Mouse (Mus musculus): ENCODE measurements around the gene Hnrnph3. TPM values are rescaled to one million over a fixed set of nuclear protein-coding genes. Genes with fewer than 3 reads are reported as not detected.

Gene Hnrnph3
- polyA plus RNA-seq, 1 experiment from 2014 or later, result 42.8 TPM

DNA sequence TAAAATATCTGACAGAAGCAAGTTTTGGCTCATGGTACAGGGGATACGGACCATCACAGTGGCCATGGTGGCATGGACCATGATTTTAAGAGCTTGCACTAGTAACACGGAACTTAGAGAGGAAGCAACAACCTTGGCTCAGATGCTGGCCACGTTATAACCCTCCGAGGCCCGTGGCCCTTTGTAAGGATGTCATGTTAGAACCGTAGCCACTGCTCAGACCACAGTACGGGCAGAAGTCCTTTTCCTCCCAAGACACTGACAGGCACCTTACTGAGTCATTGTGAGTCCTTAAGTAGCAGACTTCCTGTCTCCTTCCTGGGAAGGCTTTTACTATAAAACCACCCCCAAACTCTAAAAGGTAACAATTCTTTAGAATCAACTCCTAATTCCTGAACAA, 27.2 kb upstream of the Hnrnph3 start:
- Histone ChIP-seq H3K9ac (ENCODE audit: low read length) (no peak overlapping the region), H3K4me1 (ENCODE audit: control insufficient read depth in 2 of 2, insufficient read depth in 2 of 2, low read length in 2 of 2) (peaks cover 3 to 4% of the 10 kb centered on the region in 2 experiments; a peak in 2 of 4 replicates), H3K27ac (replicated peaks in 1 of 2; ENCODE audit: control insufficient read depth in 1 of 2, insufficient read depth in 1 of 2, low read depth in 2 of 2, low read length in 2 of 2) (no peak overlapping the region), H3K4me2 (ENCODE audit: low read length) (no peak overlapping the region), H3K36me3 (ENCODE audit: control insufficient read depth, insufficient read depth, low read length) (no peaks in the 10 kb centered on the region), H3K9me3 (ENCODE audit: control insufficient read depth, low read length) (no peaks in the 10 kb centered on the region), H3K27me3 (ENCODE audit: control insufficient read depth, insufficient read depth, low read length) (no peaks in the 10 kb centered on the region), H3K4me3 (ENCODE audit: control insufficient read depth in 1 of 2, insufficient read depth in 1 of 2, low read depth in 1 of 2, low read length in 2 of 2) (no peak overlapping the region)
- WGBS, result 70% methylated on average over 7 of the region's 7 CpGs
- no peak for ATAC-seq (ENCODE audit: insufficient number of reproducible peaks, insufficient read depth, low FRiP score, low read depth)

DNA sequence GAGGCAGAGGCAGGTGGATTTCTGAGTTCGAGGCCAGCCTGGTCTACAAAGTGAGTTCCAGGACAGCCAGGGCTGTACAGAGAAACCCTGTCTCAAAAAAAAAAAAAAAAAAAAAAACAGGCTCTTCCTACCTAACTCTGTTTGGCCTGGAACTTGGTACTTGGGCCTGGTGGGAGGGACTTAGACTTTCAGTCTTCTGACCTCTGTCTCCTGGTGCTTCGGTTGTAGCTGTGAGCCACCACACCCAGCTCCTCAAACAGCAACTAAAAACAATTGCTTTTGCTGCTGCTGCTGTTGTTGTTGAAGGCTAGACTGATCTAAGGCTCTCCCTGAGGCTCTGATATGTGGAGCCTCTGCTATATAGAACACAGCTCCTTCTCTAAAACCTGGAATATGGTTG, 25.1 kb upstream of the Hnrnph3 start:
- WGBS, result 65% methylated on average over 1 of the region's 2 CpGs

DNA sequence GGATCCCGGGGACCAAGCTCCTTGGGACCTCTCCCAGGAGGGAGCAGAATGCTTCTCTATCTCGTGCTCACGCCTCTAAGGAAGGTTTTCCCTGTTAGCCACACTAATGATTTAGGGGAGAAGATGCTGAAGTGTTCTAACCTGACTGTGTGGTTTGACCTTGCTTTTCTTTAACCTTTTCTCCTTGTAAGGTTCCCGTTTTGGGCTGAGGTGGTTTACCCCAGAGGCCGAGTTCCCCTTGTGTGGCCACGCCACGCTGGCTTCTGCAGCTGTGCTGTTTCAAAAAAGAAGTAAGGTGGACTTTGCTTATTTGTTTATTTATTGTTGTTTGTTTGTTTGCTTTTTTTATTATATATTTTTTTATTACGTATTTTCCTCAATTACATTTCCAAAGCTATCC, 23.7 kb upstream of the Hnrnph3 start:
- H3K9me3 ChIP-seq (ENCODE audit: control insufficient read depth, low read length), result no peaks in the 10 kb centered on the region
- no peak overlapping the region for H3K4me3 ChIP-seq (ENCODE audit: control insufficient read depth in 1 of 2, insufficient read depth in 1 of 2, low read depth in 1 of 2, low read length in 2 of 2)
- ATAC-seq (ENCODE audit: insufficient number of reproducible peaks, insufficient read depth, low FRiP score, low read depth), result no peak
- H3K4me2 ChIP-seq (ENCODE audit: low read length), result no peak overlapping the region
- no peak overlapping the region for H3K9ac ChIP-seq (ENCODE audit: low read length)
- H3K27me3 ChIP-seq (ENCODE audit: control insufficient read depth, insufficient read depth, low read length), result no peaks in the 10 kb centered on the region
- no peaks in the 10 kb centered on the region for H3K4me1 ChIP-seq (ENCODE audit: control insufficient read depth in 2 of 2, insufficient read depth in 2 of 2, low read length in 2 of 2)
- 85% methylated on average over 8 of the region's 8 CpGs for WGBS
- H3K27ac ChIP-seq (replicated peaks in 1 of 2; ENCODE audit: control insufficient read depth in 1 of 2, insufficient read depth in 1 of 2, low read depth in 2 of 2, low read length in 2 of 2), result no peak overlapping the region
- no peaks in the 10 kb centered on the region for H3K36me3 ChIP-seq (ENCODE audit: control insufficient read depth, insufficient read depth, low read length)

More for the DNA sequence above, 25.1 kb upstream of the Hnrnph3 start:
- Histone ChIP-seq H3K36me3 (ENCODE audit: control insufficient read depth, insufficient read depth, low read length) (no peaks in the 10 kb centered on the region), H3K4me3 (ENCODE audit: control insufficient read depth in 1 of 2, insufficient read depth in 1 of 2, low read depth in 1 of 2, low read length in 2 of 2) (no peak overlapping the region), H3K4me1 (ENCODE audit: control insufficient read depth in 2 of 2, insufficient read depth in 2 of 2, low read length in 2 of 2) (peaks cover 3 to 4% of the 10 kb centered on the region in 2 experiments; a peak in 2 of 4 replicates), H3K27me3 (ENCODE audit: control insufficient read depth, insufficient read depth, low read length) (no peaks in the 10 kb centered on the region), H3K27ac (replicated peaks in 1 of 2; ENCODE audit: control insufficient read depth in 1 of 2, insufficient read depth in 1 of 2, low read depth in 2 of 2, low read length in 2 of 2) (no peak overlapping the region), H3K4me2 (ENCODE audit: low read length) (no peak overlapping the region), H3K9me3 (ENCODE audit: control insufficient read depth, low read length) (no peaks in the 10 kb centered on the region), H3K9ac (ENCODE audit: low read length) (no peak overlapping the region)
- no peak for ATAC-seq (ENCODE audit: insufficient number of reproducible peaks, insufficient read depth, low FRiP score, low read depth)

- Histone ChIP-seq H3K4me3 (ENCODE audit: control insufficient read depth in 1 of 2, insufficient read depth in 1 of 2, low read depth in 1 of 2, low read length in 2 of 2) (no peak overlapping the region), H3K9me3 (ENCODE audit: control insufficient read depth, low read length) (no peaks in the 10 kb centered on the region), H3K27ac (replicated peaks in 1 of 2; ENCODE audit: control insufficient read depth in 1 of 2, insufficient read depth in 1 of 2, low read depth in 2 of 2, low read length in 2 of 2) (no peak overlapping the region), H3K4me1 (ENCODE audit: control insufficient read depth in 2 of 2, insufficient read depth in 2 of 2, low read length in 2 of 2) (peaks cover 2 to 3% of the 10 kb centered on the region in 2 experiments; a peak in 2 of 4 replicates), H3K36me3 (ENCODE audit: control insufficient read depth, insufficient read depth, low read length) (no peaks in the 10 kb centered on the region), H3K9ac (ENCODE audit: low read length) (no peak overlapping the region), H3K4me2 (ENCODE audit: low read length) (no peak overlapping the region), H3K27me3 (ENCODE audit: control insufficient read depth, insufficient read depth, low read length) (no peaks in the 10 kb centered on the region)
- 78% methylated on average over 3 of the region's 3 CpGs for WGBS
- no peak for ATAC-seq (ENCODE audit: insufficient number of reproducible peaks, insufficient read depth, low FRiP score, low read depth)
Observed at GRCm38 (mm10) chr10:63043154-63043553, 19.1 kb upstream of the Hnrnph3 start.

GRCm38 (mm10) chr10:63039867-63040628, 16.0 kb upstream of the Hnrnph3 start:
- 54% methylated on average over 5 of the region's 5 CpGs for WGBS
- peak; percentile 43; the same call in 1 of the 2 replicates for ATAC-seq (ENCODE audit: insufficient number of reproducible peaks, insufficient read depth, low FRiP score, low read depth)
- no peak overlapping the region for H3K27ac ChIP-seq (replicated peaks in 1 of 2; ENCODE audit: control insufficient read depth in 1 of 2, insufficient read depth in 1 of 2, low read depth in 2 of 2, low read length in 2 of 2)

DNA sequence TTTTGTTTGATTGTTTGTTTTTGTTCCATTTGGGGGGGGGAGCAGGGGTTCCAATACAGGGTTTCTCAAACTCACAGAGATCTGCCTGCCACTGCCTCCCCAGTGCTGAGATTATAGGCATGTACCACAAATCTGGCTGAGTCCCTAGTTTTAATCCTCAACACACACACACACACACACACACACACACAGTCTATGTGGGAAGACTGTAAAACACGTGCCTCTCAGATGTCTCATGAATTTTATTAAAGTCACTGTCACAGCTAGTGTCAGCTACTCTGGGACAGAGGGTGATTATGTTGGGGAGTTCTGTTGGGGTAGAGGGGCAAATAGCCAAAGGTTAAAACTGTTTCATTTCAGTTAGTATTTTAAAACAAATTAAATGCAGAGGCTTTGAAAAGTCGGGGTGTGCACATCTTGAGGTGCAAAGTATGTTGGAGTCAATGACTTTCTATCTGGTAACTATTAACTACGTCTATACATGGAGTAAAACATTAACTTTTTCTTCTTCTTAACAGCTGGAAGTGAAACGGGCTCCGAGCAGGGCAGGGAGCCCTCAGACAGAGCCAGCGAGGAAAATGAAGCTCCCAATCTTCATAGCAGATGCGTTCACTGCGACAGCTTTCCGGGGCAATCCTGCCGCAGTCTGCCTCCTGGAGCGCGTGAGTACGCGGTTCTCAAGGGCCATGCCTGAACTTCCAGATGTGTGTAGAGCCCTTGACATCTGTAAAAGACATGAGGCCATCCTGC, 14.7 kb upstream of the Hnrnph3 start:
- Histone ChIP-seq H3K27ac (replicated peaks in 1 of 2; ENCODE audit: control insufficient read depth in 1 of 2, insufficient read depth in 1 of 2, low read depth in 2 of 2, low read length in 2 of 2) (no peak overlapping the region), H3K27me3 (ENCODE audit: control insufficient read depth, insufficient read depth, low read length) (no peaks in the 10 kb centered on the region), H3K4me2 (ENCODE audit: low read length) (no peak overlapping the region), H3K9me3 (ENCODE audit: control insufficient read depth, low read length) (no peaks in the 10 kb centered on the region), H3K36me3 (ENCODE audit: control insufficient read depth, insufficient read depth, low read length) (no peaks in the 10 kb centered on the region), H3K9ac (ENCODE audit: low read length) (no peak overlapping the region), H3K4me1 (ENCODE audit: control insufficient read depth in 2 of 2, insufficient read depth in 2 of 2, low read length in 2 of 2) (peaks cover 2 to 3% of the 10 kb centered on the region in 2 experiments; a peak in 2 of 4 replicates), H3K4me3 (ENCODE audit: control insufficient read depth in 1 of 2, insufficient read depth in 1 of 2, low read depth in 1 of 2, low read length in 2 of 2) (no peak overlapping the region)
- 76% methylated on average over 14 of the region's 14 CpGs for WGBS
- no peak for ATAC-seq (ENCODE audit: insufficient number of reproducible peaks, insufficient read depth, low FRiP score, low read depth)

More at GRCm38 (mm10) chr10:63039867-63040628, 16.0 kb upstream of the Hnrnph3 start:
- no peaks in the 10 kb centered on the region for H3K27me3 ChIP-seq (ENCODE audit: control insufficient read depth, insufficient read depth, low read length)
- H3K9me3 ChIP-seq (ENCODE audit: control insufficient read depth, low read length), result no peaks in the 10 kb centered on the region
- peaks cover 2 to 3% of the 10 kb centered on the region in 2 experiments; a peak in 2 of 4 replicates for H3K4me1 ChIP-seq (ENCODE audit: control insufficient read depth in 2 of 2, insufficient read depth in 2 of 2, low read length in 2 of 2)
- no peak overlapping the region for H3K4me2 ChIP-seq (ENCODE audit: low read length)
- H3K36me3 ChIP-seq (ENCODE audit: control insufficient read depth, insufficient read depth, low read length), result no peaks in the 10 kb centered on the region
- no peak overlapping the region for H3K4me3 ChIP-seq (ENCODE audit: control insufficient read depth in 1 of 2, insufficient read depth in 1 of 2, low read depth in 1 of 2, low read length in 2 of 2)
- no peak overlapping the region for H3K9ac ChIP-seq (ENCODE audit: low read length)

DNA sequence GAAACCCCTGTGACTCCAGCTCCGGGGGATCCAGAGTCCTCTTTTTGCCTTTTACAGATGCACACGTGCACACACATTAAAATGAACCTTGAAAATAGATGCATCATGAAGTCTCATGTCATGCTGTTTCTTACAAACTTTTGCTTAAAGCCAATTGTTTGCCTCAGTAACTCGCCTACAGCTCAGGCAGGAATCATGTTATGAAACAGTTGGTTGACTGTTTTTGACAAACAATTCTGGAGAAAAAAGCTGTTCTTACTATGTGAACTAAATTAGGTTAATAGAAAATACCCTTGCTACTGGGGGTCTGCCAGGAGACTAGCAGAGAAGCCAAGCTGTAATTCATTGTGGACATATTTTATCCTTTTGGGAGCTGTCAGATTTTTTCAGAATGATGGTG, 8.9 kb upstream of the Hnrnph3 start:
- ATAC-seq (ENCODE audit: insufficient number of reproducible peaks, insufficient read depth, low FRiP score, low read depth), result no peak
- H3K9me3 ChIP-seq (ENCODE audit: control insufficient read depth, low read length), result no peaks in the 10 kb centered on the region
- no peak overlapping the region for H3K4me2 ChIP-seq (ENCODE audit: low read length)
- no peaks in the 10 kb centered on the region for H3K36me3 ChIP-seq (ENCODE audit: control insufficient read depth, insufficient read depth, low read length)
- H3K9ac ChIP-seq (ENCODE audit: low read length), result no peak overlapping the region
- 71% methylated on average over 3 of the region's 3 CpGs for WGBS
- no peaks in the 10 kb centered on the region for H3K4me1 ChIP-seq (ENCODE audit: control insufficient read depth in 2 of 2, insufficient read depth in 2 of 2, low read length in 2 of 2)
- no peak overlapping the region for H3K27ac ChIP-seq (replicated peaks in 1 of 2; ENCODE audit: control insufficient read depth in 1 of 2, insufficient read depth in 1 of 2, low read depth in 2 of 2, low read length in 2 of 2)
- H3K4me3 ChIP-seq (ENCODE audit: control insufficient read depth in 1 of 2, insufficient read depth in 1 of 2, low read depth in 1 of 2, low read length in 2 of 2), result no peak overlapping the region
- H3K27me3 ChIP-seq (ENCODE audit: control insufficient read depth, insufficient read depth, low read length), result no peaks in the 10 kb centered on the region

All from heart, embryonic 14.5 days (tissue).